Mouse (Mus musculus) liver, postnatal 0 days (tissue): ENCODE data around the gene AI661453. TPM values are rescaled to one million over a fixed set of nuclear protein-coding genes. Genes with fewer than 3 reads are reported as not detected.

ENCODE experiments used
- ATAC-seq: fragments of 200-750 bp; cut with Nextera tagmentation; 2 replicates; pipeline ENCODE4 v1.8.0; 2017; ENCODE audit warnings: mild to moderate bottlenecking, moderate library complexity
- DNase-seq: peaks from one replicate; pipeline ENCODE4 v3.0.0-alpha.2; 2016
- H3K27ac ChIP-seq: fragments of 300-500 bp; sonication (generic); 2 replicates; pipeline ENCODE4 v1.5.1; 2014; ENCODE audit warnings: antibody characterized with exemption, moderate library complexity, mild to moderate bottlenecking, low read depth
- H3K27me3 ChIP-seq: fragments of 300-500 bp; sonication (generic); 2 replicates; pipeline ENCODE4 v1.6.1; 2014; ENCODE audit warnings: low read length, control low read depth, mixed read lengths; ENCODE audit not compliant: insufficient read depth
- H3K36me3 ChIP-seq: fragments of 300-500 bp; sonication (generic); replicated peaks from 2 replicates; pipeline ENCODE4 v1.6.1; 2014; ENCODE audit warnings: mild to moderate bottlenecking, control low read depth, low read length, moderate library complexity, mixed read lengths; ENCODE audit not compliant: insufficient read depth
- H3K4me1 ChIP-seq: fragments of 300-500 bp; sonication (generic); 2 replicates; pipeline ENCODE4 v1.6.1; 2014; ENCODE audit warnings: antibody characterized with exemption, mild to moderate bottlenecking, control low read depth; ENCODE audit not compliant: insufficient read depth
- H3K4me2 ChIP-seq: fragments of 300-500 bp; sonication (generic); 2 replicates; pipeline ENCODE4 v1.6.1; 2014; ENCODE audit warnings: low read depth, mild to moderate bottlenecking, low read length, moderate library complexity, mixed read lengths
- H3K4me3 ChIP-seq: fragments of 300-500 bp; sonication (generic); 2 replicates; pipeline ENCODE4 v1.5.1; 2014; ENCODE audit warnings: low read depth, low read length
- H3K9ac ChIP-seq: fragments of 300-500 bp; sonication (generic); replicated peaks from 2 replicates; pipeline ENCODE4 v1.6.1; 2014; ENCODE audit warnings: mild to moderate bottlenecking, moderate library complexity
- H3K9me3 ChIP-seq: fragments of 300-500 bp; sonication (generic); 2 replicates; pipeline ENCODE4 v1.6.1; 2016; ENCODE audit warnings: mild to moderate bottlenecking, control low read depth, low read length, mixed read lengths
- CTCF ChIP-seq: sonication (generic); IDR thresholded peaks from 2 replicates; pipeline ENCODE4 v1.5.1; 2016; ENCODE audit warnings: antibody characterized with exemption, low read depth
- EP300 ChIP-seq: IDR thresholded peaks from 2 replicates; pipeline ENCODE4 v1.6.1; 2016; ENCODE audit warnings: antibody characterized with exemption, low read depth, mild to moderate bottlenecking
- WGBS: fragments of 180-500 bp; shearing (Covaris S2); extraction: QIAGEN DNeasy Blood & Tissue Kit; methylation state at CpG from one replicate; pipeline ENCODE4 v1.1.7; 2014; ENCODE audit not compliant: insufficient replicate concordance; 5-methylcytosine and 5-hydroxymethylcytosine counted together
- polyA plus RNA-seq: library from polyadenylated mRNA; unstranded; fragments of >200 nt; fragmentation: Nextera tagmentation; extraction: Ambion mirVana; gene quantifications from 2 replicates; pipeline ENCODE4 v1.2.1, GENCODE M21; 2015

AI661453 gene
- polyA plus RNA-seq, 1 experiment from 2014 or later: 1.0 TPM

GRCm38 (mm10) chr17:47468063-47468462, 31.6 kb downstream of the AI661453 start:
- Histone ChIP-seq H3K27ac (no peak overlapping the region), H3K9me3 (no peaks in the 10 kb centered on the region), H3K27me3 (no peaks in the 10 kb centered on the region), H3K4me1 (peaks cover 2% of the 10 kb centered on the region), H3K4me3 (no peak overlapping the region), H3K4me2 (peak overlapping the region; percentile 58), H3K9ac (peak overlapping the region; percentile 9; the same call in 1 of the 2 replicates), H3K36me3 (peaks cover 3% of the 10 kb centered on the region)
- no peak for DNase-seq
- TF ChIP-seq CTCF (no peak), EP300 (no peak)
- 35% methylated on average over 13 of the region's 14 CpGs for WGBS
- no peak for ATAC-seq

DNA sequence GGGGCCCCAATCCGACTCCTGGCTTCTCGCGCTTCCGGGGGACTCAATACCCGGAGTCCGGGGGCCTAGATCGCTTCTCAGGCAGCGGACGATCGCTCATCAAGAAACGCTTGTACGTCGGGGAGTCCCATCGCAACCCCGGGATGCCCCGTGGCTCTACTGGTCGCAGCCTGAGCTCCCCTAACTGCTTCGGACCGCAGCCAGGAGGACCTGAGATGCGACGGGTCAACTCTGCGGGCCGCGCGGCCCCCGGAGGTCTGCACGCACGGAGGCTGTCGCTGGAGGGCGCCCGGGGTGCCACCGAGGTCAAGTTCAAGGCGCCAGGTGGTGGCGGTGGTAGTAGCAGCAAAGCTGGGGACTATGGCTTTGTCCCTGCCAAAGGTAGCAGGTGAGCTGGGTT, 32.1 kb downstream of the AI661453 start:
- H3K36me3 ChIP-seq: peaks cover 3% of the 10 kb centered on the region
- H3K4me2 ChIP-seq: peak overlapping the region; percentile 58
- peaks cover 5% of the 10 kb centered on the region; the same call in 1 of the 2 replicates for H3K4me1 ChIP-seq
- no peak overlapping the region for H3K27ac ChIP-seq
- no peaks in the 10 kb centered on the region for H3K27me3 ChIP-seq
- ATAC-seq: no peak
- 0 out of 2 replicates have a peak overlapping the region, but pooled peaks have one; percentile 15 for H3K4me3 ChIP-seq
- TF ChIP-seq EP300 (no peak), CTCF (peak; percentile 39)
- peak overlapping the region; percentile 9; the same call in 1 of the 2 replicates for H3K9ac ChIP-seq
- DNase-seq: no peak
- no peaks in the 10 kb centered on the region for H3K9me3 ChIP-seq
- WGBS: 28% methylated on average over 33 of the region's 34 CpGs

DNA sequence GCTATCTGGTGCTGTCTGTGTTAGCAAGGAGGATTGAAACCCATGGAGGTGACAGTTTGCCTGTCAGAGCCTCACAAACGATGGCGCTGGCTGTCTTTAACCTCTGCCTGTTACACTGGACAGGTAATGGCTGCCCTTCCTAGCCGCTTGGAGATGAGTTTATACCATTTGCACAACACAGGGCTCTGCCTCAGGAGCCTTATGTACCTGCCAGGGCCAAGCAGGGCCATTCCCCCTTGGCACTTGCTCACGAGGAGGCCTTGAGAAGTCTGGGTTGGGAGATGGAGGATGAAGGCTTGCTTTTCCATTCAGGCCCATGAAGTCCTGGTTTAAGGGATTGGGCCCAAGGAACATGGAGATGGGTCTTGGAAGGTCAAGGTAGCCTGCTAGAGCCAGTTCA, 33.2 kb downstream of the AI661453 start:
- Histone ChIP-seq H3K9ac (no peak overlapping the region), H3K9me3 (no peaks in the 10 kb centered on the region), H3K36me3 (peaks cover 3% of the 10 kb centered on the region), H3K4me3 (no peak overlapping the region), H3K27ac (no peak overlapping the region), H3K4me2 (no peak overlapping the region), H3K27me3 (no peaks in the 10 kb centered on the region), H3K4me1 (peaks cover 12% of the 10 kb centered on the region)
- WGBS: 80% methylated on average over 4 of the region's 4 CpGs
- no peak for TF ChIP-seq EP300
- TF ChIP-seq CTCF: no peak
- no peak for ATAC-seq
- no peak for DNase-seq

DNA sequence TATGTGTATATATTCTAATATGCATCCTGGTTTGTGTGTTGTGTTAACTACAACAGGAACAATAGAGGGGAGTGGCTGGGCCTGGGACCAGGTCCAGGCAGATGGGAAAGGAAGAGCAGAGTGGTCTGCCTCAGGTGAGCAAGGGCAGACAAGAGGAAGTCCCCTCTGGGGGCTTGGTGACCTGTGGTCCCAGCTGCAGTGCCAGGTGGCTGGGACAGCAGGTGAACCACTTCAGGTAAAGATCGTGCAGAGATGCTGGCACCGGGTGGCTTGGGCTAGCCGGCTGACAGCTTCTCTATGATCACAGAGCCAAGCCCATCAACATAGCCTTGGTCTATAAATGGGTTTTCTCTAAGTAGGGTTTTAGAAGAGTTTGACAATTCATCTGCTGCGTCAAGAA, 33.7 kb downstream of the AI661453 start:
- Histone ChIP-seq H3K36me3 (peaks cover 3% of the 10 kb centered on the region), H3K27ac (no peak overlapping the region), H3K4me1 (peaks cover 12% of the 10 kb centered on the region), H3K4me3 (no peak overlapping the region), H3K9me3 (no peaks in the 10 kb centered on the region), H3K9ac (no peak overlapping the region), H3K27me3 (no peaks in the 10 kb centered on the region), H3K4me2 (no peak overlapping the region)
- WGBS: 85% methylated on average over 4 of the region's 4 CpGs
- DNase-seq (no peak), ATAC-seq (no peak)
- no peak for TF ChIP-seq EP300
- TF ChIP-seq CTCF: no peak

GRCm38 (mm10) chr17:47470686-47471085, 34.3 kb downstream of the AI661453 start:
- DNase-seq (no peak), ATAC-seq (no peak)
- Histone ChIP-seq H3K9ac (no peak overlapping the region), H3K36me3 (peaks cover 3% of the 10 kb centered on the region), H3K27me3 (no peaks in the 10 kb centered on the region), H3K4me3 (no peak overlapping the region), H3K4me2 (no peak overlapping the region), H3K4me1 (peaks cover 12% of the 10 kb centered on the region), H3K27ac (no peak overlapping the region), H3K9me3 (no peaks in the 10 kb centered on the region)
- TF ChIP-seq EP300: no peak
- no peak for TF ChIP-seq CTCF
- 86% methylated on average over 5 of the region's 5 CpGs for WGBS

- DNase-seq (no peak), ATAC-seq (peak; percentile 55)
- no peak overlapping the region for H3K9ac ChIP-seq
- no peaks in the 10 kb centered on the region; the same call in none of the 2 replicates for H3K36me3 ChIP-seq
- H3K4me2 ChIP-seq: peak overlapping the region; percentile 6; the same call in 1 of the 2 replicates
- WGBS: 38% methylated on average over 15 of the region's 15 CpGs
- H3K9me3 ChIP-seq: no peaks in the 10 kb centered on the region
- peak overlapping the region; percentile 57 for H3K27ac ChIP-seq
- peaks cover 12% of the 10 kb centered on the region for H3K4me1 ChIP-seq
- no peaks in the 10 kb centered on the region for H3K27me3 ChIP-seq
- TF ChIP-seq EP300 (no peak), CTCF (no peak)
- H3K4me3 ChIP-seq: no peak overlapping the region
Observed at GRCm38 (mm10) chr17:47472435-47473350, 36.3 kb downstream of the AI661453 start.
